Mouse (Mus musculus): ENCODE measurements around the gene Herpud1.

The Herpud1 gene

GRCm38 (mm10) chr8:94386214-94387026 lies at the start of gene Herpud1:
Herpud1 (plus strand) TSS chr8:94386438.
- peak; percentile 98 to 99 for DNase-seq

- DNase-seq, result no peak
These were observed 48.7 kb upstream of the Herpud1 start for GRCm38 (mm10) chr8:94337559-94337958.

DNA sequence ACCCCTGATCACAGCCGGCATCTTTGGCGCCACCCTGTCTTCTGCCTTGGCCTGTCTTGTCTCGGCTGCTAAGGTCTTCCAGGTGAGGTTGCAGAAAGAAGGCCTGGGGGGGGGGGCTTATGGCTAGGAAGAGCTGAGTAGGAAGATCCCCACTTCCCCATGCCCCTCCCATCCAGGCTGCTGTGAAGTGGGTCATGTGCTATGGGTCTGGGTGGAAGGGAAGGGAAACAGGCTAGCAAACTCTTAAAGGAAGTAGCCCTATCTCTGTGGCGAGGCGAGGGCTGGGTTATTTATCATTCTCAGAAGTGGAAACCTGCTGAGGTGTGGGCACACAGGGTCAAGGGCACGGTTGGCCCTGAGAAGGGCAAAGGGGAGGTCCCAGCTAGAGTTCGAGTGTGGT lies 45.4 kb upstream of the Herpud1 start:
- DNase-seq, result no peak

GRCm38 (mm10) chr8:94342691-94343090 lies 43.5 kb upstream of the Herpud1 start:
- no peak for DNase-seq

DNA sequence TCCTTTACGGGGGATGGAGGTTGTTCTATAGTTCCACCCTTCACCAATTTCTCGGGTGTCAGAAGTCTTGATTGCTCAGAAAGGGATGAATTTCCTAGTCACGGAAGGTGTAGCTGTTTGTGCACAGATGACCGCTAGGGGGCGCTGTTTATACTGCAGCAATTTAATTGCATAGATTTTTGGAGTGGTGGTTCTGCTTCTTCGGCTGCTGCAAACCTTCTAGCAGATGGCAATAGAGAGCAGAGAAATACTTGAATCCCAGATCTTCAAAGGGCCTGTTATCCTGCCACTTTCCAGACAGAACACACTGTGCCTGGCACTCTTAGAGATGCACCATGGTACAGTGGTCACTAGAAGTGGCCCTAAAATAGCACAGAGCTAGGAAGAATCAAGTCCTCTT lies 42.9 kb upstream of the Herpud1 start:
- peak; percentile 79 to 85 for DNase-seq

DNA sequence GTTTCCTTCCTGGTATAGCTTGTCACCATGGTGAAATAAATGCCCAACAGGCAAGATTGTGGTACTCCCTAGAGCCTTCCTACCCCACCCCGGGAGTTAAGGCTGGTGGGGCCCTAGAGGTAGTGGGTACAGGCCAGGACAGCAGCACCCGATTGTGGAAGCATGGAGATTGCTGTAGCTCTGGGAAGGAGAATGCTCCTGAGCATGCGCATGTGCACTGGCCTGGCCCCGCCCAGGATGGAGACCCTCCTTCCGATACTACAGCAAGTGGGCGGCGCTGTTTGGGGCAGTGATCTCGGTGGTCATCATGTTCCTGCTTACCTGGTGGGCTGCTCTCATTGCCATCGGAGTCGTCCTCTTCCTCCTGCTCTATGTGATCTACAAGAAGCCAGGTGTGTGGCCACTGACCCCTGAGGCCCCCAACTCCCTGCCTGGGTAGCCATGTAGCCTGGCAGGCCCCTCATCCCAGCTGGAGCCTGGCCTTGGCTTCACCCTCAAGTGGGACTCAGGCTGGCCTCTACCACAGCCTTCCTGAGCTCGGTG lies 42.4 kb upstream of the Herpud1 start:
- DNase-seq, result no peak

DNA sequence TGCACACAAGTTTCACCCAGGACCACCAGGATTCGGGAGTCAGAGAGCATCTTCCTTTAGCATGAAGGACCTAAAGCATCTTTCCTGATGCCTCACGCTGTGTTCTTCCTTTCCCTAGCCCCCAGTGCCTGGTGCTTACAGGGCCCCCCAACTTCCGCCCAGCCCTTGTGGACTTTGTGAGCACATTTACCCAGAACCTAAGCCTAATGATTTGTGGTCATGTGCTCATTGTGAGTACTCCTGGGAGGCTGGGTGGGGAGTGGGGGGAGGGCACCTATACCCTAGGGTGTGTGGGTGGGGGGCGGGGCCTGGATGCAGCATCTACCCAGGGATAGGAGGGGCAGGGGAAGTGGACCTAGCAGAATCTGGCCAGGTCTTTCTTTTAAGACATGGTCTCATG lies 40.6 kb upstream of the Herpud1 start:
- DNase-seq, result no peak

GRCm38 (mm10) chr8:94346264-94346663 lies 40.0 kb upstream of the Herpud1 start:
- no peak for DNase-seq

GRCm38 (mm10) chr8:94348425-94348824 lies 37.8 kb upstream of the Herpud1 start:
- DNase-seq, result no peak

GRCm38 (mm10) chr8:94354069-94354531 lies 32.1 kb upstream of the Herpud1 start:
- peak; percentile 86 to 94 for DNase-seq

DNA sequence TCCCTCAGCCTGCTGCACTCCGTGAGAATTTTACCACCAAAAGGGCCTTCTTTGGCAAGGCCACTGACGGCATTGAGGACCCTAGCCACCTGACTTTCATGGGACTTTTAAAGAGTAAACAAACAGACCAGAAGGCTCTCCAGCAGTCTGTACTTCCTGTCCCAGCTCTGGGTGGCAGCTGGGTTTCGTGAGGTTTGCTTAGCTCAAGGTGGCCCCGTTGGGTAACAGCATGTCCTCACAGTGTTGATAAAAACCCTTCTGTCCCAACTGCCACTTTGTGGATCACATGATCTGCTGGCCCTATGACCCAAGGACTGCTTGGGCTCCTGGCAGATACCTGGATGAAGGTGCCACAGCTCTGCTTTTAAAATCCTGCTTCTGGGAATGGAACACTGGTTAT lies 31.7 kb upstream of the Herpud1 start:
- DNase-seq, result peak; percentile 54 to 57

- no peak for DNase-seq
These were observed 29.0 kb upstream of the Herpud1 start for GRCm38 (mm10) chr8:94357220-94357619.

DNA sequence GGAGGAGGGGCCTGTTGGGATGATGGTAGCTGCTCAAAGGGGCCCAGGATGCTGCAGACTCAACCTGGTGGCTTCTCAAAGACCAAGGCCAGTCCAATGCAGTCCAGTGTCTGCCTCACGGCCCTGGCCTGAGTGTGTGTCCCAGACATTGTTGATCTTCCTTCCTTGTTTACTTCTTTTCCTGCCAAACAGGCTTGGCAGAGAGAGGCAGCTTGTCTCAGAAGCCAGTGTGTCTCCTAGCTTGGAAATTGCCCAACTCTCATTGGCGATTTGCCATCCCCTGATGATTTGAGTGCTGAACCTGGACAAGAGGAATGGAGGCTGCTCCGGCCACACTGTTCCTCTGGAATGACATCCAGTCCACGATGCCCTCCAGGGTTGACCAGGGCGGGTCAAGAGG lies 27.7 kb upstream of the Herpud1 start:
- DNase-seq, result peak; percentile 94 to 96

DNA sequence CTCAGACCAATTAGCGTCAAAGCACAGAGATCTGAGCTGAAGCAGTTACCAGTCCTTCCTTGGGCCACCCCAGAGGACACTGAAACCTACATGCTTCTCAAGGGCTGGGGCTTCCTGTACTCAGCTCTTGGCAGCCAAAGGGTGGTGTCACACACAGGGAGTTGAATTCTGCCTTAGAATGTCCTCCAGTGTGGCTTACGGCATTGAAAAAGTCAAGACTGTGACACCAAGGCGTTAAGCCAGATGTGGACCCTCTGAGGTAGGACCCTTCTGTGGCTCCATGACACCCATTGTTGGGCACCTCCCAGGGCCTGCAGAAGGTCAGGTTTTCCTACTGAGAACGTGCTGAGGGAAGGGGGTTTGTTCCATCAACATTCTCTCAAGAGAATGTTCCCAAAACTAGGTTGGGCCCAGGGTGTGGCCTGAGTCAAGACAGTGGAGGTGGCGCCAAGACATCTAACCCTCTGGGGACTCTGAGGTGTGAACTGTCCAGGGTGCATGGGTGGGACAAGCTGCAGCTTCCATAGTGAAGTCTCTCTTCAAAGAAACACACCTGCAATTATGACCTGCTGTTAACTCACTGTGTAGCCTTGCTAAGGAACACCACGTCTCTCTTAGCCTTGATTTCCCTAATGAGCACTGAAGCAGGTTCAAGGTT lies 24.3 kb upstream of the Herpud1 start:
- no peak for DNase-seq

DNA sequence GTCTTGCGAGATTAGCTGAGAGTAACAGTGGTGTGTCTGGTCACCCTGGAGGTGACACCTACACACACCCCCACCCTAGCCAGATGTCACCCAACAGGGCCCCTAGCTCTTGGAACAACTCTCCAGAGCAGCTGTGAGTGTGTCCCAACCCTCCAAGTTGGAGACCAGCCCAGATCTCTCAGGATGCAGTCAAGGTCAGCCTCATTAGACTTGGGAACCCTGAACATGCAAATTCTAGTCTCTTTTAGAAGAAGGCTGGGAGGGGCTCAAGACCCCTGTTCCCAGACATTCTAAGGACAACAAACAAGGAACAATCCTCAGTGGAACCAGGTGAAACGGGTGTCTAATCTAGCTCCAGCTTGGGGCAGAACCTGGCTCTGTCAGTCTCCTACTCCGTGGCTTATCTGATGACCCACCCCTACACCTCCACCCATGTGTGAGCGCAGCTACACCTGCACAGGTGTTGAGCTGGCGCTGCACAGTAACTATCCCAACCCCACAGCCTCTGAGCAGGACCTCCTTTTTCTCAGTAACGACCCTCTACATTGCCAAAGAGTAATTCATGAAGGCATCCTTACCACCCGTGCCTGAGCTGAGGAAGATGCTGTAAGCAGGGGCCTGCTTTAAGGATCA lies 23.5 kb upstream of the Herpud1 start:
- peak; percentile 69 to 82 for DNase-seq

GRCm38 (mm10) chr8:94363288-94363688 lies 22.9 kb upstream of the Herpud1 start:
- peak; percentile 89 to 92 for DNase-seq

GRCm38 (mm10) chr8:94363906-94364305 lies 22.3 kb upstream of the Herpud1 start:
- DNase-seq, result peak; percentile 95

GRCm38 (mm10) chr8:94364686-94365312 lies 21.4 kb upstream of the Herpud1 start:
- peak in 1 of 2 experiments; percentile 58 for DNase-seq

DNA sequence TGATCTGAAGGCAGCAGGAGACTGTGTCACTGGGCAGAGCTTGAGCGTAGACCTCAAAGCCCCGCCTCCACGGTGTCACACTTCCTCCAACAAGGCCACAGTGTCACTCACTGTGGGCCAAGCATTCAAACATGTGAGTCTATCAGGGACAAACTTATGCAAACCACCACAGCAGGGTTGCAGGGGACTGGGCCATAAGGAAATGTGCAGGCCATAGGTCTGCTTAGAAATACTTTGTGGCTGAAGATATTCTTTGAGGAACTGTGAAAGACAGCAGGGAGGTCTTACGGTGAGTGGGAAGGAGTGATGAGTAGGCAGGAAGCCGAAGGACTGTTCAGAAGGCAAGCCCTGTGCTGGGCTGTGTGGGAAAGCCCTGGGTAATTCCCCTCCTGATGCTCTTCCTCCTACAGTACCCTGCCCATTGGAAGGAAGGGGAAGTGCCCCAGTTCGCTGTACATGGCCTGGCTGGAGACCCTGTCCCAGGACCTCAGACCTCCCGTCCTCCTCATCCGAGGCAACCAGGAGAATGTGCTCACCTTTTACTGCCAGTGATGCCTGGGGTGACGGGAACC lies 20.7 kb upstream of the Herpud1 start:
- peak; percentile 64 to 65 for DNase-seq

- DNase-seq, result no peak
These were observed 15.4 kb upstream of the Herpud1 start for GRCm38 (mm10) chr8:94370839-94371238.

DNA sequence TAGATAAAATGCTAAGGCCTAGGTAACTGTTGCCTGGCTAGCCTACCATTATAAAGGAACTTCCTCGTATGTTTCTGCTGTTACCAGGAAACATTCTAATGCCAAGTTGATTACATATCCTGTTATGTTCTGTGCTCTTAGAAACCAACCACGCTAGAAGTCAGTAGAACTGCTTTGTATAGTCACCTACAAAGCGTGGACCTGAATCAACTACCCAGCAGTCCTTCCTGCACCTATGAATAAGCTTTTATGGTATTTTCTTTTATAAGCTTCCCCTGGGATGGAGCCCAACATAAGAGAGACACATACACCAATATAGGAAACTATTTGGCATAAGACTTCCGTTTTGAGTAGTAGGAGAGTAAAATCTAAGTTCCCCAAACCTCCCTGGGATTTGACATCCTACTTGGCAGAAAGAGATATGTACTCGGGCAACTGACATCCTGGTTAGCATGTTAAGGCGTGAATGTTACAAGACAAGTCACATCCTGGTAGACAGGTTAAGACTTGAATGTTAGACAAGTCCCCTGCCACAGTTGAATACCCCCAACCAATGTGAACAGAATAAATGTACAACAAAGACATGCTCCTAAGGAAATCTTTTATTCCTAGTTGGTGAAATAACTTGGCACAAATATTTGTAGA lies 13.2 kb upstream of the Herpud1 start:
- DNase-seq, result no peak

DNA sequence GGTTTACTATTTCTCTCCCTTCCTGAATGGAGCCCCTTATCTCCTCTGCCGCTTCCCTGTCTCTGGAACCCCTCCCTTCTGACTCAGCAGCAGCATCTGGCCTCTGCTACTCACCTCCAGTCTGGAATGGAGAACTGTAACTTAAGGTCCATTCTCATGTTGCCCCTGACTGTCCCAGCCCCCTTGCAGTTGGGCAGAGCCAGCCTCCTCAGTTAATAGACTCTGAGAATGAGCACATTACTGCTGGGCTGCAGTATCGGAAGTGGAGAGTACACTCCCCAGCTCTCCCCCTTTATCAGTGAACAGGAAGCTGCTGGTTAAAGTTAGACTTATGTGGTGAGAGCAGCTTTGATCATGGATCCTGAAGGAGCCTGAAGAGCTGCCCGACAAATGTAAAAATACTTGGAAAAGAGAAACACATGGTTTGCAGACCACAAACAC lies 10.7 kb upstream of the Herpud1 start:
- no peak for DNase-seq
